Mouse (Mus musculus) myocyte (in vitro differentiated cells): Measurements from ENCODE around the gene Borcs8. TPM values are rescaled to one million over a fixed set of nuclear protein-coding genes. Genes with fewer than 3 reads are reported as not detected.
A peak's percentile ranks its signal among the peaks of the same experiment; 100 is the strongest.

Experiments used
- H3K27me3 ChIP-seq: one replicate; pipeline ENCODE4 v1.6.1; 2011; ENCODE audit not compliant: control insufficient read depth, insufficient read depth, insufficient read length
- H3K36me3 ChIP-seq: one replicate; pipeline ENCODE4 v1.6.1; 2011; ENCODE audit not compliant: control insufficient read depth, insufficient read depth
- H3K4me2 ChIP-seq: one replicate; pipeline ENCODE4 v1.6.1; 2011; ENCODE audit warnings: low read depth, control low read depth
- H3K4me3 ChIP-seq: one replicate; pipeline ENCODE4 v1.5.1; 2011; ENCODE audit warnings: mild to moderate bottlenecking, control low read depth, moderate library complexity
- H3K79me2 ChIP-seq: one replicate; pipeline ENCODE4 v1.6.1; 2011; ENCODE audit not compliant: control insufficient read depth, insufficient read depth
- H3ac ChIP-seq: one replicate; pipeline ENCODE4 v1.6.1; 2011; ENCODE audit not compliant: control insufficient read depth, insufficient read length
- CEBPB ChIP-seq: IDR thresholded peaks from 2 replicates; pipeline ENCODE4 v1.6.1; 2011; ENCODE audit warnings: mild to moderate bottlenecking, moderate library complexity; ENCODE audit not compliant: poor library complexity, insufficient read depth, severe bottlenecking
- E2F4 ChIP-seq: IDR thresholded peaks from one replicate; pipeline ENCODE4 v1.6.1; 2011; ENCODE audit warnings: mild to moderate bottlenecking, control low read depth, moderate library complexity; ENCODE audit not compliant: insufficient read depth
- MAX ChIP-seq: IDR thresholded peaks from one replicate; pipeline ENCODE4 v1.6.1; 2011; ENCODE audit warnings: low read depth, mild to moderate bottlenecking, control low read depth
- MYOD1 ChIP-seq, 3 experiments: IDR thresholded peaks; one replicate each; pipeline ENCODE4 v1.6.1; 2011; ENCODE audit warnings: control low read depth in 2 of 3, low read depth in 2 of 3, mild to moderate bottlenecking in 2 of 3, moderate library complexity in 1 of 3; ENCODE audit not compliant: insufficient read length in 2 of 3, control insufficient read depth in 1 of 3
- MYOG ChIP-seq, 3 experiments: IDR thresholded peaks; one replicate each; pipeline ENCODE4 v1.6.1; 2011; ENCODE audit warnings: control low read depth in 2 of 3, low read depth in 2 of 3, mild to moderate bottlenecking in 2 of 3; ENCODE audit not compliant: insufficient read length in 2 of 3, control insufficient read depth in 1 of 3, insufficient read depth in 1 of 3
- POLR2A ChIP-seq: IDR thresholded peaks from one replicate; pipeline ENCODE4 v1.6.1; 2011; ENCODE audit warnings: low read depth, mild to moderate bottlenecking, control low read depth, moderate library complexity; ENCODE audit not compliant: insufficient read length
- POLR2AphosphoS2 ChIP-seq: IDR thresholded peaks from one replicate; pipeline ENCODE4 v1.6.1; 2011; ENCODE audit warnings: low read depth, control low read depth; ENCODE audit not compliant: insufficient read length
- REST ChIP-seq: IDR thresholded peaks from one replicate; pipeline ENCODE4 v1.6.1; 2011; ENCODE audit warnings: mild to moderate bottlenecking, control low read depth, moderate library complexity; ENCODE audit not compliant: insufficient read depth, insufficient read length
- SRF ChIP-seq: IDR thresholded peaks from one replicate; pipeline ENCODE4 v1.6.1; 2011; ENCODE audit warnings: low read depth; ENCODE audit not compliant: control insufficient read depth, insufficient read length
- TCF12 ChIP-seq: IDR thresholded peaks from one replicate; pipeline ENCODE4 v1.6.1; 2011; ENCODE audit warnings: mild to moderate bottlenecking, control low read depth; ENCODE audit not compliant: poor library complexity, insufficient read depth, severe bottlenecking
- TCF3 ChIP-seq: IDR thresholded peaks from one replicate; pipeline ENCODE4 v1.6.1; 2011; ENCODE audit warnings: low read depth, control low read depth; ENCODE audit not compliant: insufficient read length
- USF1 ChIP-seq: IDR thresholded peaks from one replicate; pipeline ENCODE4 v1.6.1; 2011; ENCODE audit warnings: low read depth, mild to moderate bottlenecking, control low read depth, moderate library complexity
- polyA plus RNA-seq: library from polyadenylated mRNA; unstranded; fragments of >200 nt; fragmentation: generic; extraction: Trizol; gene quantifications from one replicate; pipeline ENCODE4 v1.2.1, GENCODE M21; 2012; ENCODE audit warnings: missing spikeins

Borcs8 gene
- polyA plus RNA-seq, 1 experiment = 53.0 TPM

DNA sequence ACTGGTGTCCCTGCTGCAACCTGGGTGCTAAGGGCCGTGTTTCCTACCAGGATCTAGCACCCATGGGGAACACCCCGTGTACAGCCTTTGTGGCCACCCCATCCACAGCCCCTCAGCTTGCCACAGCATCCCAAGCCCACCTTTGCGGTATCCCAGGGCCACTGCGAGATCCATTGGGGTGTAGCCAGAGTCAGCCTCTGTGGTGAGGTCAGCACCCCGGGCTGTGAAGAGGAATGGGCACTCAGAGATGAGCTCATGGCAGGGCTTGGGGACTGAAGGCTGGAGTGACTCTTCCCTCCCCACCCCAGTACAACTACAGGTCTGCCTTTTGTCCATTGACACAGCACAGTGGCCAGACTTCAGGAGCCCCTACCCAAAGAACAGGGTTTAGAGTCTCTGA, 5.2 kb upstream of the Borcs8 start:
- H3K36me3 ChIP-seq = no peaks in the 10 kb centered on the region
- no peaks in the 10 kb centered on the region for H3K27me3 ChIP-seq
- no peak for TF ChIP-seq USF1
- TF ChIP-seq POLR2A = no peak
- no peak for TF ChIP-seq SRF
- no peak for TF ChIP-seq TCF12
- no peak for TF ChIP-seq REST
- no peak for TF ChIP-seq MYOD1 (IDR thresholded peaks at IDR 0.05; ENCODE audit: control insufficient read depth in 1 of 3, insufficient read length in 2 of 3, low read depth in 2 of 3)
- TF ChIP-seq POLR2AphosphoS2 = no peak
- no peak for TF ChIP-seq E2F4
- TF ChIP-seq TCF3 = no peak
- TF ChIP-seq CEBPB = no peak
- TF ChIP-seq MAX = no peak
- no peak for TF ChIP-seq MYOG (IDR thresholded peaks at IDR 0.05; ENCODE audit: control insufficient read depth in 1 of 3, insufficient read depth in 1 of 3, insufficient read length in 2 of 3, low read depth in 2 of 3)

DNA sequence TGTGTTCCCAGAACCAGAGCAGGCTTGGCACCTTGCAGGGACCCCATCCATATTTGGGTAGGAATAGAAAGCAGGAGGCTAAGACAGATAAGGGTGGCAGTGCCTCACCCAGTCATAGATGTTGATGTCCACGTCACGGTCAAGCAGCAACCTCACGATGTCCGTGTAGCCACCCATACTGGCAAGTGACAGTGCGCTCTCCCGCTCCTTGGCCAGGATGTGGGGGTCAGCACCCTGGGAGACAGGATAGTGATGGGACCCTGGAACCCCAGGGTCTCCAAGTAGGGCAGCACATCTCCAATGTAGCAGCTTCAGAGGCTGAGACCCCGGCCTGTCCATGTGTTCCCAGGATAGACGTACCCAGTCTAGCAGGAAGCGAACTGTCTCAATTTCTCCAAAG, 4.4 kb upstream of the Borcs8 start:
- no peak for TF ChIP-seq E2F4
- TF ChIP-seq POLR2AphosphoS2 = peak; percentile 31
- Histone ChIP-seq H3K4me3 (no peak overlapping the region), H3K4me2 (no peak overlapping the region), H3K27me3 (no peaks in the 10 kb centered on the region), H3ac (no peak overlapping the region), H3K79me2 (peaks cover 7% of the 10 kb centered on the region), H3K36me3 (no peaks in the 10 kb centered on the region)

More for the DNA sequence above, 5.2 kb upstream of the Borcs8 start:
- Histone ChIP-seq H3ac (no peak overlapping the region), H3K4me3 (no peak overlapping the region), H3K4me2 (no peak overlapping the region), H3K79me2 (peaks cover 5% of the 10 kb centered on the region)

- no peaks in the 10 kb centered on the region for H3K36me3 ChIP-seq
- H3K4me2 ChIP-seq = no peak overlapping the region
- H3K27me3 ChIP-seq = no peaks in the 10 kb centered on the region
- no peak for TF ChIP-seq MYOD1 (IDR thresholded peaks at IDR 0.05; ENCODE audit: control insufficient read depth in 1 of 3, insufficient read length in 2 of 3, low read depth in 2 of 3)
- TF ChIP-seq SRF = no peak
- TF ChIP-seq CEBPB = no peak
- TF ChIP-seq USF1 = no peak
- no peak for TF ChIP-seq TCF12
- no peak for TF ChIP-seq REST
- no peak for TF ChIP-seq MAX
- TF ChIP-seq POLR2A = no peak
- no peak for TF ChIP-seq MYOG (IDR thresholded peaks at IDR 0.05; ENCODE audit: control insufficient read depth in 1 of 3, insufficient read depth in 1 of 3, insufficient read length in 2 of 3, low read depth in 2 of 3)
- no peak for TF ChIP-seq POLR2AphosphoS2
- TF ChIP-seq E2F4 = no peak
- TF ChIP-seq TCF3 = no peak
- H3K4me3 ChIP-seq = no peak overlapping the region
- no peak overlapping the region for H3ac ChIP-seq
- H3K79me2 ChIP-seq = peaks cover 18% of the 10 kb centered on the region
Measured at GRCm38 (mm10) chr8:70136591-70136990, 2.7 kb upstream of the Borcs8 start.

DNA sequence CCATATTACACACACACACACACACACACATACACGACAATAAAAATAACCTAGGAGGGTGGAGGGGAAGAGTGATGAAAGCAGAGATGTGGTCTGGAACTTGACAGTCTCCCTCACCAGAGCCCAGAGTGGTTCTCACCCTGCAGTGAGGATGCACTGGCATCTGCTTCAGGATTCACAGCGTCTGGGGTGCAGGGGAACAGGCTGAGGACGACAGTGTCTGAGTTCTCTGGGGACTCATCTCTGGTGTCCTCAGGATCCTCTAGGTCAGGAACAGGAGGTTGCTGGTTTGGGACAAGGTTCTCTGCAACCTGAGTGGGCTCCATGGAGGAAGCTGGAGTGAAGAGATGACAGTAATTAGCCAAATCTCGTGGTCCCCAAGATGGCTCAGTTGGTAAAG, 1.4 kb upstream of the Borcs8 start:
- Histone ChIP-seq H3K79me2 (peaks cover 18% of the 10 kb centered on the region), H3K4me3 (peak overlapping the region; percentile 70), H3K36me3 (no peaks in the 10 kb centered on the region), H3K27me3 (no peaks in the 10 kb centered on the region), H3ac (no peak overlapping the region), H3K4me2 (peak overlapping the region; percentile 85)
- no peak for TF ChIP-seq POLR2A
- TF ChIP-seq TCF12 = no peak
- TF ChIP-seq MAX = no peak
- TF ChIP-seq REST = no peak
- TF ChIP-seq MYOG (IDR thresholded peaks at IDR 0.05; ENCODE audit: control insufficient read depth in 1 of 3, insufficient read depth in 1 of 3, insufficient read length in 2 of 3, low read depth in 2 of 3) = no peak
- no peak for TF ChIP-seq E2F4
- TF ChIP-seq MYOD1 (IDR thresholded peaks at IDR 0.05; ENCODE audit: control insufficient read depth in 1 of 3, insufficient read length in 2 of 3, low read depth in 2 of 3) = no peak
- no peak for TF ChIP-seq USF1
- TF ChIP-seq CEBPB = no peak
- TF ChIP-seq POLR2AphosphoS2 = no peak
- no peak for TF ChIP-seq TCF3
- no peak for TF ChIP-seq SRF

DNA sequence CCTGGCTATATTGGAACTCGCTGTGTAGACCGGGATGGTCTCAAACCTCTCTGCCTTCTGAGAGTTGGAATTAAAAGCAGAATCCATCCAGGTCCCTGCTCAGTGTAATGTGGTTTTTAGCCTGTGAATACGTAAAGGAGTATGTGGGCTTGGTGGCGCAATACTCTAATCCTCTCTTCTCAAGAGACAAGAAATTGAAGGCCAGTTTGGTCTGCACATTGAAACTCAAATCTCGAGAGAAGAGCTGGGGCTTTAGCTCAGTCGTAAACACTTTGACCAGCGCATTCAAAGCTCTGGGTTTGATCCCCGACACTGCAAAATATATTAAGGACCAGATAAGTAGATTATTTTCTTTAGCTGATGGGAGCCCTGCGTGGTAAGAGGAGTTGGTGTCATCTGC, 682 bp downstream of the Borcs8 start:
- Histone ChIP-seq H3K79me2 (peaks cover 18% of the 10 kb centered on the region), H3K4me3 (peak overlapping the region; percentile 70), H3K4me2 (peak overlapping the region; percentile 96), H3ac (no peak overlapping the region), H3K36me3 (peaks cover 6% of the 10 kb centered on the region), H3K27me3 (no peaks in the 10 kb centered on the region)
- TF ChIP-seq MYOG (IDR thresholded peaks at IDR 0.05; ENCODE audit: control insufficient read depth in 1 of 3, insufficient read depth in 1 of 3, insufficient read length in 2 of 3, low read depth in 2 of 3) (no peak), TCF12 (no peak), E2F4 (no peak), CEBPB (no peak), MYOD1 (IDR thresholded peaks at IDR 0.05; ENCODE audit: control insufficient read depth in 1 of 3, insufficient read length in 2 of 3, low read depth in 2 of 3) (no peak), TCF3 (no peak)
